9 mouse cellular contexts compared by ENCODE assay signal in the genomic region with DNA sequence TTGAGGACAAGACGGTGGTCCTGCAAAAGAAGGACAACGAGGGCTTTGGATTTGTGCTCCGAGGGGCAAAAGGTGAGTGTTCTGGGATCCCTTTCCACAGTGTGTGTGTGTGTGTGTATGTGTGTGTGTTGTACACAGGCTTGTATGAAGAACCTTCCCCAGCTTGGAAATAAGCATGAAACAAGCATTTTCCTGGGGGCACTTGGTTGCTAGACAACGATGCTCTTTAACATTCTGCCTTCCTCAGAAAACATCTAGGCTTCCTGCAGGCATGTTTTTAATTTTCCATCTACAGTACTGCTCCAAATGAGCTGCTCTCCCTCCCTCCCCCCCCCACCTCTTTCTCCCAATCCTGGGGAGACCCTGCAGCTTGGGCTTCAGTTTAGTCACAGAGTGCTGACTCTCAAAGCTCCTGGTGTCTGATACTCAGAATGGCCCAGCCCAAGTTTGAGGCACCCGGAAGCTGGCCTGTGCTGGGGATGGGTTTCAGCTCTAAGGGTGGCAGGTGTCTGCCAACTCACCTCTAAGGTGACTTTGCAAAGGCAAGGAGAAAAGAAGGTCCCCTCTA.
A peak's percentile ranks its signal among the peaks of the same experiment; 100 is the strongest.
DNase-seq lines count a peak whose midpoint lies in the region; ATAC-seq lines count a peak whose summit lies in the region.
"Had no signal": no experiment of that assay in that cellular context is flagged by ENCODE, and none has a peak within 500 bp of the region (broad histone marks: within the 10 kb centered on the region; RNA-seq: fewer than 3 reads in every experiment).

No protein-coding gene starts in this region.

- peak overlapping the region; percentile 41 for H3K4me3 ChIP-seq in kidney, embryonic 16.5 days (ENCODE audit: low read length)
- H3K4me3 ChIP-seq in embryonic facial prominence, embryonic 15.5 days (replicated peaks), result peak overlapping the region; percentile 44
- H3K4me3 ChIP-seq in intestine, embryonic 16.5 days (ENCODE audit: low read length), result 0 out of 2 replicates have a peak overlapping the region, but pooled peaks have one; percentile 42
- peak overlapping the region; percentile 54 for H3K4me3 ChIP-seq in neural tube, embryonic 12.5 days

- H3K9me3 ChIP-seq in kidney, embryonic 16.5 days (ENCODE audit: low read length), result no peaks in the 10 kb centered on the region
- H3K9me3 ChIP-seq in embryonic facial prominence, embryonic 15.5 days (replicated peaks), result no peaks in the 10 kb centered on the region
- no peaks in the 10 kb centered on the region for H3K9me3 ChIP-seq in intestine, embryonic 16.5 days (ENCODE audit: control insufficient read depth, low read length)
- no peaks in the 10 kb centered on the region for H3K9me3 ChIP-seq in neural tube, embryonic 12.5 days

- H3K27ac ChIP-seq in kidney, embryonic 16.5 days (ENCODE audit: low read length), result no peak overlapping the region
- peak overlapping the region; percentile 71; the same call in 1 of the 2 replicates for H3K27ac ChIP-seq in embryonic facial prominence, embryonic 15.5 days (replicated peaks)
- no peak overlapping the region for H3K27ac ChIP-seq in intestine, embryonic 16.5 days (ENCODE audit: low read length)
- peak overlapping the region; percentile 90; the same call in 1 of the 2 replicates for H3K27ac ChIP-seq in neural tube, embryonic 12.5 days

- 0 out of 2 replicates have a peak, but pooled peaks cover 6% of the 10 kb centered on the region for H3K27me3 ChIP-seq in kidney, embryonic 16.5 days (ENCODE audit: insufficient read depth, low read length)
- H3K27me3 ChIP-seq in embryonic facial prominence, embryonic 15.5 days, result 0 out of 2 replicates have a peak, but pooled peaks cover 3% of the 10 kb centered on the region
- H3K27me3 ChIP-seq in intestine, embryonic 16.5 days (replicated peaks; ENCODE audit: control insufficient read depth, insufficient read depth, low read length), result 0 out of 2 replicates have a peak, but pooled peaks cover 6% of the 10 kb centered on the region
- H3K27me3 ChIP-seq in neural tube, embryonic 12.5 days (replicated peaks), result 0 out of 2 replicates have a peak, but pooled peaks cover 3% of the 10 kb centered on the region

- no peak for ATAC-seq in kidney, embryonic 16.5 days (ENCODE audit: low FRiP score, low TSS enrichment)
- ATAC-seq in embryonic facial prominence, embryonic 15.5 days (ENCODE audit: insufficient number of reproducible peaks, low FRiP score, low TSS enrichment, low read depth), result no peak
- no peak for ATAC-seq in intestine, embryonic 16.5 days
- ATAC-seq in neural tube, embryonic 12.5 days (ENCODE audit: low FRiP score, low read depth), result peak; percentile 4; the same call in 1 of the 2 replicates
- ATAC-seq in inflammation-experienced regulatory T-cells, adult 6 months, result no peak

- H3K4me1 ChIP-seq in kidney, embryonic 16.5 days (ENCODE audit: insufficient read depth, low read length), result peaks cover 4% of the 10 kb centered on the region; the same call in 1 of the 2 replicates
- peaks cover 24% of the 10 kb centered on the region for H3K4me1 ChIP-seq in embryonic facial prominence, embryonic 15.5 days
- H3K4me1 ChIP-seq in intestine, embryonic 16.5 days (ENCODE audit: control insufficient read depth, insufficient read depth, low read length), result no peaks in the 10 kb centered on the region
- H3K4me1 ChIP-seq in neural tube, embryonic 12.5 days, result peaks cover 53% of the 10 kb centered on the region

- peak overlapping the region; percentile 68 for H3K4me2 ChIP-seq in kidney, embryonic 16.5 days (replicated peaks; ENCODE audit: low read depth, low read length)
- peak overlapping the region; percentile 76 for H3K4me2 ChIP-seq in embryonic facial prominence, embryonic 15.5 days (replicated peaks)
- H3K4me2 ChIP-seq in intestine, embryonic 16.5 days (ENCODE audit: low read depth, low read length), result peak overlapping the region; percentile 69
- H3K4me2 ChIP-seq in neural tube, embryonic 12.5 days (replicated peaks), result peak overlapping the region; percentile 90

- no peak for DNase-seq in kidney, postnatal 36 days
- no peak for DNase-seq in urinary bladder, postnatal 10 days (ENCODE audit: low spot score)
- no peak for DNase-seq in urinary bladder, postnatal 14 days (ENCODE audit: low spot score)
- DNase-seq: adrenal gland, postnatal 25 days had no signal

- H3K36me3 ChIP-seq in kidney, embryonic 16.5 days (ENCODE audit: insufficient read depth, low read length), result no peaks in the 10 kb centered on the region
- H3K36me3 ChIP-seq in embryonic facial prominence, embryonic 15.5 days, result no peaks in the 10 kb centered on the region
- no peaks in the 10 kb centered on the region for H3K36me3 ChIP-seq in intestine, embryonic 16.5 days (ENCODE audit: control insufficient read depth, insufficient read depth, low read length)
- H3K36me3 ChIP-seq in neural tube, embryonic 12.5 days, result no peaks in the 10 kb centered on the region

- 35% methylated on average over 5 of the region's 5 CpGs for WGBS in kidney, embryonic 16.5 days
- 13% methylated on average over 5 of the region's 5 CpGs for WGBS in embryonic facial prominence, embryonic 15.5 days
- WGBS in intestine, embryonic 16.5 days, result 41% methylated on average over 5 of the region's 5 CpGs
- WGBS in neural tube, embryonic 12.5 days, result 20% methylated on average over 5 of the region's 5 CpGs

- peak overlapping the region; percentile 53 for H3K9ac ChIP-seq in kidney, embryonic 16.5 days (replicated peaks; ENCODE audit: low read length)
- H3K9ac ChIP-seq in embryonic facial prominence, embryonic 15.5 days, result no peak overlapping the region
- no peak overlapping the region; the same call in 1 of the 2 replicates for H3K9ac ChIP-seq in intestine, embryonic 16.5 days (ENCODE audit: low read depth, low read length)
- H3K9ac ChIP-seq in neural tube, embryonic 12.5 days, result peak overlapping the region; percentile 77; the same call in 1 of the 2 replicates

Comparison
In these comparisons a context has a peak if more than half of its experiments do, and no peak if none do; other contexts are left out.
1. H3K27ac ChIP-seq: peak in embryonic facial prominence, embryonic 15.5 days (single experiment) and neural tube, embryonic 12.5 days (single experiment); none in kidney, embryonic 16.5 days (single experiment) and intestine, embryonic 16.5 days (single experiment).
2. H3K9ac ChIP-seq: peak in kidney, embryonic 16.5 days (single experiment) and neural tube, embryonic 12.5 days (single experiment); none in embryonic facial prominence, embryonic 15.5 days (single experiment) and intestine, embryonic 16.5 days (single experiment).
3. Peak in every context shown above with its lines, with median percentiles within 50 percentile points of each other: H3K4me2 ChIP-seq and H3K4me3 ChIP-seq.